Mouse (Mus musculus): ENCODE data around the gene Mapk6.

GRCm38 (mm10) chr9:75409852-75410378 is at the start of gene Mapk6:
- TF ChIP-seq CTCF (IDR thresholded peaks at IDR 0.05; ENCODE audit: borderline replicate concordance, extremely low read depth, insufficient read depth, insufficient read length) (no peak), POLR2A (IDR thresholded peaks at IDR 0.05; ENCODE audit: borderline replicate concordance, extremely low read depth, insufficient read depth, insufficient read length, poor library complexity, severe bottlenecking) (peak; percentile 70)

Data from brain, embryonic 14.5 days (tissue).